Mouse (Mus musculus) liver, adult 2 months (tissue): Measurements from ENCODE around the gene Arih1. TPM values are rescaled to one million over a fixed set of nuclear protein-coding genes. Genes with fewer than 3 reads are reported as not detected.
A peak's percentile ranks its signal among the peaks of the same experiment; 100 is the strongest.

ENCODE experiments used
- DNase-seq: peaks from one replicate; pipeline ENCODE4 v3.0.0-alpha.2; 2011; ENCODE audit warnings: low read depth, low spot score; ENCODE audit errors: extremely low read depth
- H3K27ac ChIP-seq: fragments of 200-500 bp; replicated peaks from 2 replicates; pipeline ENCODE4 v1.5.1; 2012; ENCODE audit warnings: low read depth, mild to moderate bottlenecking, control low read depth, inconsistent platforms, low read length; ENCODE audit not compliant: insufficient read depth
- H3K27me3 ChIP-seq: fragments of 200-500 bp; 2 replicates; pipeline ENCODE4 v1.6.1; 2012; ENCODE audit warnings: mild to moderate bottlenecking, moderate library complexity, low read length, inconsistent platforms; ENCODE audit not compliant: control insufficient read depth, insufficient read depth
- H3K36me3 ChIP-seq: fragments of 200-500 bp; 2 replicates; pipeline ENCODE4 v1.6.1; 2012; ENCODE audit warnings: low read length, inconsistent platforms; ENCODE audit not compliant: control insufficient read depth, insufficient read depth
- H3K4me1 ChIP-seq: fragments of 200-500 bp; 2 replicates; pipeline ENCODE4 v1.6.1; 2011; ENCODE audit warnings: low read length; ENCODE audit not compliant: control insufficient read depth, insufficient read depth
- H3K4me3 ChIP-seq: fragments of 200-500 bp; 2 replicates; pipeline ENCODE4 v1.5.1; 2011; ENCODE audit warnings: low read depth, mild to moderate bottlenecking, control low read depth, low read length, moderate library complexity; ENCODE audit not compliant: insufficient read depth
- H3K79me2 ChIP-seq: fragments of 200-500 bp; 2 replicates; pipeline ENCODE4 v1.6.1; 2012; ENCODE audit warnings: inconsistent platforms, mild to moderate bottlenecking, low read length, moderate library complexity; ENCODE audit not compliant: control insufficient read depth, insufficient read depth
- H3K9ac ChIP-seq: fragments of 200-500 bp; 2 replicates; pipeline ENCODE4 v1.6.1; 2012; ENCODE audit warnings: low read depth, mild to moderate bottlenecking, control low read depth, inconsistent platforms, low read length
- CTCF ChIP-seq: fragments of 200-500 bp; IDR thresholded peaks from 2 replicates; pipeline ENCODE4 v1.5.1; 2011; ENCODE audit warnings: low read depth, low read length, control low read depth
- POLR2A ChIP-seq: fragments of 200-500 bp; IDR thresholded peaks from 2 replicates; pipeline ENCODE4 v1.6.1; 2011; ENCODE audit warnings: low read length, control low read depth; ENCODE audit not compliant: insufficient read depth; ENCODE audit errors: extremely low read depth
- WGBS: fragments of 180-500 bp; shearing (Covaris S2); methylation state at CpG from one replicate; pipeline ENCODE4 v1.1.7; 2018; 5-methylcytosine and 5-hydroxymethylcytosine counted together
- polyA plus RNA-seq: library from polyadenylated mRNA; depleted of rRNA; stranded (reverse); fragments of >200 nt; gene quantifications from 2 replicates; pipeline ENCODE4 v1.2.3, GENCODE M21; 2012
- total RNA-seq: library from RNA; depleted of rRNA; stranded (reverse); fragments of >200 nt; gene quantifications from 2 replicates; pipeline ENCODE4 v1.2.3, GENCODE M21; 2014

The Arih1 gene
- total and polyA plus RNA-seq, 2 experiments, result 10.2 to 31.4 TPM

GRCm38 (mm10) chr9:59512381-59512780 lies 26.0 kb upstream of the Arih1 start:
- Histone ChIP-seq H3K9ac (no peak overlapping the region), H3K27me3 (no peaks in the 10 kb centered on the region)
- WGBS, result 41% methylated on average over 4 of the region's 4 CpGs

GRCm38 (mm10) chr9:59508146-59508545 lies 21.7 kb upstream of the Arih1 start:
- Histone ChIP-seq H3K4me1 (no peaks in the 10 kb centered on the region), H3K36me3 (no peaks in the 10 kb centered on the region), H3K9ac (no peak overlapping the region), H3K27ac (no peak overlapping the region), H3K4me3 (no peak overlapping the region), H3K27me3 (no peaks in the 10 kb centered on the region), H3K79me2 (no peaks in the 10 kb centered on the region)
- 41% methylated on average over 1 of the region's 1 CpGs for WGBS
- DNase-seq, result no peak
- no peak for TF ChIP-seq CTCF
- no peak for TF ChIP-seq POLR2A

More at GRCm38 (mm10) chr9:59512381-59512780, 26.0 kb upstream of the Arih1 start:
- no peak for TF ChIP-seq POLR2A
- no peak for TF ChIP-seq CTCF
- Histone ChIP-seq H3K4me1 (no peaks in the 10 kb centered on the region), H3K36me3 (no peaks in the 10 kb centered on the region), H3K27ac (no peak overlapping the region), H3K79me2 (no peaks in the 10 kb centered on the region), H3K4me3 (no peak overlapping the region)
- no peak for DNase-seq

GRCm38 (mm10) chr9:59487331-59487730 lies 913 bp upstream of the Arih1 start:
- peak; percentile 42 for DNase-seq

GRCm38 (mm10) chr9:59486076-59486518 lies 321 bp downstream of the Arih1 start:
- Histone ChIP-seq H3K27ac (peak overlapping the region; percentile 83), H3K79me2 (peaks cover 10% of the 10 kb centered on the region), H3K4me3 (peak overlapping the region; percentile 97), H3K9ac (peak overlapping the region; percentile 98), H3K4me1 (peaks cover 5% of the 10 kb centered on the region; the same call in 1 of the 2 replicates), H3K27me3 (no peaks in the 10 kb centered on the region), H3K36me3 (no peaks in the 10 kb centered on the region)
- no peak for TF ChIP-seq POLR2A
- DNase-seq, result no peak
- WGBS, result under 1% methylated on average over 70 of the region's 71 CpGs

More at GRCm38 (mm10) chr9:59487331-59487730, 913 bp upstream of the Arih1 start:
- Histone ChIP-seq H3K36me3 (no peaks in the 10 kb centered on the region), H3K9ac (no peak overlapping the region), H3K79me2 (peaks cover 10% of the 10 kb centered on the region), H3K27ac (peak overlapping the region; percentile 37), H3K4me3 (no peak overlapping the region; the same call in 1 of the 2 replicates), H3K27me3 (no peaks in the 10 kb centered on the region), H3K4me1 (peaks cover 5% of the 10 kb centered on the region; the same call in 1 of the 2 replicates)
- TF ChIP-seq CTCF, result no peak
- no peak for TF ChIP-seq POLR2A

- peaks cover 7% of the 10 kb centered on the region; the same call in 1 of the 2 replicates for H3K4me1 ChIP-seq
- H3K36me3 ChIP-seq, result no peaks in the 10 kb centered on the region
- peaks cover 10% of the 10 kb centered on the region for H3K79me2 ChIP-seq
- H3K4me3 ChIP-seq, result peak overlapping the region; percentile 97
- H3K9ac ChIP-seq, result peak overlapping the region; percentile 98
- peak overlapping the region; percentile 83 for H3K27ac ChIP-seq
- under 1% methylated on average over 34 of the region's 34 CpGs for WGBS
- TF ChIP-seq CTCF, result peak; percentile 31
- TF ChIP-seq POLR2A, result no peak
- H3K27me3 ChIP-seq, result no peaks in the 10 kb centered on the region
- peak; percentile 55 for DNase-seq
Observed at GRCm38 (mm10) chr9:59485511-59486075, 825 bp downstream of the Arih1 start.

- Histone ChIP-seq H3K9ac (peak overlapping the region; percentile 41; the same call in 1 of the 2 replicates), H3K36me3 (0 out of 2 replicates have a peak, but pooled peaks cover 2% of the 10 kb centered on the region), H3K4me1 (peaks cover 7% of the 10 kb centered on the region; the same call in 1 of the 2 replicates), H3K27me3 (no peaks in the 10 kb centered on the region), H3K27ac (no peak overlapping the region; the same call in 1 of the 2 replicates), H3K79me2 (peaks cover 14% of the 10 kb centered on the region), H3K4me3 (peak overlapping the region; percentile 97)
- no peak for DNase-seq
- 4% methylated on average over 7 of the region's 7 CpGs for WGBS
- no peak for TF ChIP-seq CTCF
- no peak for TF ChIP-seq POLR2A
Observed at GRCm38 (mm10) chr9:59484760-59485159, 1.7 kb downstream of the Arih1 start.
